Mouse (Mus musculus) ES-E14 (cell line): ENCODE results near the gene Olfr914. TPM values are rescaled to one million over a fixed set of nuclear protein-coding genes. Genes with fewer than 3 reads are reported as not detected.

Experiments used
- DNase-seq: peaks from one replicate; pipeline ENCODE4 v3.0.0-alpha.2; 2013; ENCODE audit warnings: low read depth, low spot score
- H3K27ac ChIP-seq: 2 replicates; pipeline ENCODE4 v1.5.1; 2012; ENCODE audit warnings: low read depth, mild to moderate bottlenecking, low read length, moderate library complexity, mixed read lengths; ENCODE audit not compliant: poor library complexity, insufficient read depth, severe bottlenecking
- H3K36me3 ChIP-seq: 2 replicates; pipeline ENCODE4 v1.6.1; 2012; ENCODE audit warnings: mild to moderate bottlenecking, low read length, moderate library complexity, mixed read lengths; ENCODE audit not compliant: control insufficient read depth, poor library complexity, insufficient read depth, severe bottlenecking
- H3K4me1 ChIP-seq, 2 experiments: fragments of 150-350 bp in 1 of 2; sonication (generic) in 1 of 2; 2 replicates each; pipeline ENCODE4 v1.6.1; 2012; ENCODE audit warnings: low read length in 2 of 2, mild to moderate bottlenecking in 1 of 2, mixed read lengths in 1 of 2; ENCODE audit not compliant: control insufficient read depth in 2 of 2, insufficient read depth in 2 of 2, poor library complexity in 1 of 2
- H3K4me3 ChIP-seq, 2 experiments: fragments of 150-350 bp in 1 of 2; sonication (generic) in 1 of 2; 2 replicates each; pipeline ENCODE4 v1.5.1; 2012; ENCODE audit warnings: low read length in 2 of 2, low read depth in 1 of 2, mild to moderate bottlenecking in 1 of 2, mixed read lengths in 1 of 2; ENCODE audit not compliant: insufficient read depth in 1 of 2, poor library complexity in 1 of 2, severe bottlenecking in 1 of 2
- H3K9ac ChIP-seq: 2 replicates; pipeline ENCODE4 v1.6.1; 2012; ENCODE audit warnings: low read depth, mild to moderate bottlenecking, low read length, mixed read lengths; ENCODE audit not compliant: poor library complexity, insufficient read depth, severe bottlenecking
- H3K9me3 ChIP-seq: fragments of 150-350 bp; sonication (generic); 2 replicates; pipeline ENCODE4 v1.6.1; 2012; ENCODE audit warnings: low read depth, mild to moderate bottlenecking, low read length; ENCODE audit not compliant: control insufficient read depth, insufficient read depth
- CHD2 ChIP-seq: IDR thresholded peaks from 2 replicates; pipeline ENCODE4 v1.6.1; 2014; ENCODE audit warnings: mild to moderate bottlenecking, low read depth, low read length, inconsistent platforms
- HCFC1 ChIP-seq: IDR thresholded peaks from 2 replicates; pipeline ENCODE4 v1.6.1; 2012; ENCODE audit warnings: low read length, inconsistent platforms, borderline replicate concordance; ENCODE audit not compliant: insufficient read depth
- MAFK ChIP-seq: IDR thresholded peaks from 2 replicates; pipeline ENCODE4 v1.6.1; 2014; ENCODE audit warnings: mild to moderate bottlenecking, low read depth, low read length, inconsistent platforms; ENCODE audit not compliant: insufficient read depth
- ZC3H11A ChIP-seq: IDR thresholded peaks from 2 replicates; pipeline ENCODE4 v1.6.1; 2012; ENCODE audit warnings: low read depth, mild to moderate bottlenecking, inconsistent platforms, low read length, borderline replicate concordance
- ZNF384 ChIP-seq: IDR thresholded peaks from 2 replicates; pipeline ENCODE4 v1.6.1; 2012; ENCODE audit warnings: low read depth, low read length, inconsistent platforms
- in situ Hi-C, 2 experiments: fragments of 600-800 bp; cut with MboI; formaldehyde crosslinking; loops; one replicate each; pipeline ENCODE4 v1.15.1; 2025; ENCODE audit warnings: low sequenced_read_pairs in 2 of 2, inconsistent platforms in 1 of 2; ENCODE audit not compliant: unreplicated experiment in 2 of 2
- total RNA-seq: library from RNA; depleted of rRNA; stranded (reverse); fragments of 300-350 nt; gene quantifications from 2 replicates; pipeline ENCODE4 v1.2.3, GENCODE M21; 2012; rRNA removed

Olfr914 gene
- not detected in 2 replicates for total RNA-seq

DNA sequence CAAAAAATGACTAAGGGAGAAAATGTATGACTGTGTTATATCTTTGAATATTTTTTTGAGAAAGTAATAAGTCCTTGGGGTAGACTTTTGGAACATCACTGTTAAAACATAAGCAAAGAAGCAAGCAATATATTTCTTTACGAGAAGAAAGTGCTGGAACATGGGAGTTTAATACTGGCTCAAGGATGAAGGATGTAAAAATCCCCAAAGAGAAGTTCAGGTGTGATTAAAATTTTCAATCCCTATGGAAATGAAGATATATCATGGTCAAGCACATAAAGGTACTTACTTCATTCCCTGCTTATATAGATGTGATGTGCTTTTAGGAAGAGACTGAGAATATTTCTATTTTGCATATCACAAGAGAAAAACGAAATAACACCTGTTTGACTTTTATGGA is at the start of gene Olfr914:
Gene Olfr914 (plus strand): TSS at position 301 of the 400 bp plus-strand sequence.
- no peak for DNase-seq
- TF ChIP-seq CHD2 (no peak), ZC3H11A (no peak), ZNF384 (no peak), MAFK (no peak), HCFC1 (no peak)
- in situ Hi-C loops: no loop called here
- H3K4me3 ChIP-seq: no peak within 1 kb of the TSS
- H3K27ac ChIP-seq: no peak within 1 kb of the TSS
- H3K9ac ChIP-seq: no peak within 1 kb of the TSS
- H3K4me1 ChIP-seq: no peaks in the 10 kb centered on the region
- no peaks in the 10 kb centered on the region for H3K36me3 ChIP-seq
- no peaks in the 10 kb centered on the region for H3K9me3 ChIP-seq

DNA sequence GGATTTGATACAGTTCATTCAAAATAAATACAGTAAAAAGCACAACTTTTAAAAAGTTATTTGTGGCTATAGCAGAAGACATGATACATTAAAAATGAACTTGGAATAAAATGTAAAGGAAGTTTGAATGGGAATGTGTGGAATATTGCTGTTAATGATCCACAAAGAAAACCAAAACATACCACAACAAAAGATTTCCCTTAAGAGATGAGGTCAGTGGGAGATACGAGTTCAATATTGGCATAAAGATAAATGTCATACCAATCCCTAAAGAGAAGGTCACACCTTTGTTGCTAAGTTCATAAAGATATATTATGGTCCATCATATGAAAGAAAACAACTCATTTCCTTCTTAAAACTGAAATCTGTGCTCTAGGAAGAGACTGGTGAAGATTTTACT is 25.0 kb upstream of the Olfr914 start, which contains the start of gene Olfr912:
Gene Olfr912 (plus strand): TSS at position 301 of the 400 bp plus-strand sequence.
- DNase-seq: no peak
- Histone ChIP-seq H3K9ac (no peak within 1 kb of the TSS), H3K4me1 (no peaks in the 10 kb centered on the region), H3K9me3 (no peaks in the 10 kb centered on the region), H3K27ac (no peak within 1 kb of the TSS), H3K36me3 (no peaks in the 10 kb centered on the region), H3K4me3 (no peak within 1 kb of the TSS)
- in situ Hi-C loops: no loop called here
- TF ChIP-seq HCFC1 (no peak), ZNF384 (no peak), ZC3H11A (no peak), MAFK (no peak), CHD2 (no peak)

DNA sequence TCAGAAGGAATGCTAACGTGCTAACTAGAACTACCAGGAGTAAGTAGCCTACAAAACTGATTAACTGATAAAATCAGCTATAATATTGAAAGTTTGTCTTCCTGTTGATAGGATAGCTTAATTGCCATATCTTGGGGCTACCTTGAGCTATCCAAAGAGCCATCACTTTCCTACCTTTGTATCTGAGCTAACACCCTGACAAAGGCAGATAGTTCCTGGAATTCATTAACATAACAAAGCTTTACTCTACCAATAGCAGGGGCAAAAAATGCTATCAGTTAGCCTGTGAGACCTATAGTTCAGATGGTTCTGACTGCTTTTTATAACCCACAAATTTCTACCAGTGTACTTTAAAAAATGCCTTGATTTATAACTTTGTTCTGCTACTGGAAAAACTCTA is 13.8 kb upstream of the Olfr914 start:
- TF ChIP-seq ZNF384: no peak
- TF ChIP-seq HCFC1: no peak
- TF ChIP-seq CHD2: no peak
- TF ChIP-seq MAFK: no peak
- no peak for TF ChIP-seq ZC3H11A
- Histone ChIP-seq H3K27ac (no peak overlapping the region), H3K36me3 (no peaks in the 10 kb centered on the region), H3K4me1 (no peaks in the 10 kb centered on the region), H3K9ac (no peak overlapping the region), H3K4me3 (no peak overlapping the region), H3K9me3 (no peaks in the 10 kb centered on the region)
- in situ Hi-C loops: no loop called here
- DNase-seq: peak; percentile 16

- DNase-seq: no peak
- Histone ChIP-seq H3K9me3 (no peaks in the 10 kb centered on the region), H3K4me3 (no peak within 1 kb of the TSS), H3K27ac (no peak within 1 kb of the TSS), H3K9ac (no peak within 1 kb of the TSS), H3K36me3 (no peaks in the 10 kb centered on the region), H3K4me1 (no peaks in the 10 kb centered on the region)
- no peak for TF ChIP-seq MAFK
- TF ChIP-seq ZC3H11A: no peak
- TF ChIP-seq HCFC1: no peak
- TF ChIP-seq ZNF384: no peak
- TF ChIP-seq CHD2: no peak
- in situ Hi-C loops: no loop called here
Observed at GRCm38 (mm10) chr9:38592459-38592858, 12.4 kb upstream of the Olfr914 start, which contains the start of gene Olfr913. TSS of gene Olfr913 (plus strand) at chr9:38592759.

DNA sequence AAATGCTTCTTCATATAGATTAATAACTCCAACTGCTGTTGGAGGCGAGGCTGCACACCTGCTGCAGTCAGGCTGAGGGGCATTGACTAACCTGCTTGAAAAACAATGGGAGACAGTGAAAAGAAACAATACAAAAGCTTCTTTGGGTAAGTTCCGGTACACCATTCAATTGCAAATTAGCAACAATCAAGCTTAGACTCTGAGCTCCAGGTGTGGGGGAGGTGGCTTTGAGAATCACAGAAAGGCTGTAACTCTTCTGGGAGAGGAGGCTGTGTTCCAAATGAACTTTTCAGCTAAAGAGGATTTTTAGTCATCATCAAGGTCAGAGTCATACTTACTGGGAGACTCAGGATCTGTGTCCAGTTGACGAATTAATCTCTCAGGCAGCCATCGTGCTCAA is 27.5 kb downstream of the Olfr914 start:
- H3K4me3 ChIP-seq: no peak overlapping the region
- H3K27ac ChIP-seq: peak overlapping the region; percentile 47; the same call in 1 of the 2 replicates
- H3K36me3 ChIP-seq: no peaks in the 10 kb centered on the region; the same call in 1 of the 2 replicates
- peaks cover 8% of the 10 kb centered on the region for H3K9me3 ChIP-seq
- H3K4me1 ChIP-seq: no peaks in the 10 kb centered on the region
- H3K9ac ChIP-seq: no peak overlapping the region
- no peak for DNase-seq
- in situ Hi-C loops: no loop called here
- TF ChIP-seq ZC3H11A (no peak), ZNF384 (no peak), MAFK (no peak), CHD2 (no peak), HCFC1 (no peak)
